Mouse (Mus musculus) embryonic stem cell, embryonic (primary cell): Measurements from ENCODE around the gene Otulin.

Experiments
- CTCF ChIA-PET, 4 experiments: fragments of 300-600 bp in 2 of 4; fragments of 350-600 bp in 2 of 4; sonication (Branson Sonifier 250); formaldehyde crosslinking; loops; one replicate each; lab custom pipeline; 2022; ENCODE audit warnings: inconsistent platforms in 2 of 4; lab: Charles Lee
- POLR2A ChIA-PET, 4 experiments: fragments of 300-600 bp in 2 of 4; fragments of 350-600 bp in 2 of 4; sonication (Branson Sonifier 250); formaldehyde crosslinking; loops; one replicate each; lab custom pipeline; 2022; ENCODE audit warnings: antibody characterized with exemption in 4 of 4, inconsistent platforms in 1 of 4; lab: Charles Lee

The Otulin gene

GRCm38 (mm10) chr15:27630601-27631383 is at the start of gene Otulin:
Gene Otulin (minus strand): TSS chr15:27630693.
- CTCF ChIA-PET, result interaction anchor here in 1 of 4 experiments (0.6 kb wide), 1 partner anchor 230 kb away, joined by 4 read pairs; no protein-coding TSS in a partner anchor

GRCm38 (mm10) chr15:27678511-27678910 is 48.0 kb upstream of the Otulin start:
- CTCF ChIA-PET, result no interaction called here
- POLR2A ChIA-PET, result interaction anchor here in 1 of 4 experiments (0.5 kb wide), 1 partner anchor 9 kb away, joined by 5 read pairs; no protein-coding TSS in a partner anchor

More at GRCm38 (mm10) chr15:27630601-27631383, at the start of gene Otulin:
- POLR2A ChIA-PET, result interaction anchor here in 2 of 4 experiments (1.0 to 1.4 kb wide), 3 partner anchors 12 to 36 kb away, joined by 3 to 4 read pairs (median 3); no protein-coding TSS in a partner anchor

GRCm38 (mm10) chr15:27677801-27678200 is 47.3 kb upstream of the Otulin start:
- ChIA-PET CTCF (interaction anchor here in 1 of 4 experiments (0.6 kb wide), 1 partner anchor 18 kb away, joined by 3 read pairs; no protein-coding TSS in a partner anchor), POLR2A (interaction anchor here in 1 of 4 experiments (0.5 kb wide), 1 partner anchor 10 kb away, joined by 5 read pairs; no protein-coding TSS in a partner anchor)

DNA sequence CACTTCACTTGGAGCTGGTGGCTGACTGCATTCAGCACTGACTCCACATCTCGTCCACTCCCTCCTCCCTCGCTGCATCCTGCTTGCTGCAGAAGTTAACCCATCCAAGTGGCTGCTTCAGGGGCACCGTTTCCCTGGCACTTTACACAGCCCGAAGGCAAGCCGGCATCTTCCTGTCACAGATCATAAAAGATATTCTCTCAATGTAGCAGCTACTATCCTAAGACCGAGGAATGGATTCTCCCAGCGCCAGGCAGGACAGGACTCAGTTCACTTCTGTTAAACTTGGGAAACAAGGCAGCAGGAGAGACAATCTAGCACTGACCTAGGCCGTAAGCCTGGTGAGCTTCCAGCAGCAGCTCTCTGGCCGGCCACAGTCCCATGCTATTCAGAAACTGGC is 45.7 kb upstream of the Otulin start:
- CTCF ChIA-PET, result no interaction called here

DNA sequence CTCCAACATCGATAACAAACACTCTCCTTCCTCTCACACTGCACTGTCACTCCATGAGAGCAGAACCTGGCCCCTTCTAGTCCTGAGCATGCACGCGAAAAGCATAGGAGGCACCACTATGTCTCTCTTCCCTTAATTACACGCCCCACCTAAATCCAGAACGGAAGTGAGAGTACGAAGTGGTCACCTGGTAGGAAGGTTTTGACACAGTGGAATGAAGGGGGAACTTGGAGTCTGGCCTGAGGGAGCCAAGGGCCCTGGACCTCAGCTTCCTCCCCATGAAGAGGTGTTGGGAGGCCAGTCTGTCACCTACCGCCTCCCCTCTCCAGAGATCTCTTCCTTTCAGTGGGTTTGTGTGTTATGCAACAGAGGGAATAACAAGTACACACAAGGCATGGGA is 44.6 kb upstream of the Otulin start:
- POLR2A ChIA-PET, result interaction anchor here in 1 of 4 experiments (0.6 kb wide), 1 partner anchor 22 kb away, joined by 3 read pairs; no protein-coding TSS in a partner anchor
- CTCF ChIA-PET, result interaction anchor here in 1 of 4 experiments (1.0 kb wide), 1 partner anchor 16 kb away, joined by 3 read pairs; no protein-coding TSS in a partner anchor

More for the DNA sequence above, 45.7 kb upstream of the Otulin start:
- POLR2A ChIA-PET, result interaction anchor here in 2 of 4 experiments (0.6 to 0.7 kb wide), 2 partner anchors 11 to 407 kb away, joined by 3 read pairs; no protein-coding TSS in a partner anchor

- POLR2A ChIA-PET, result no interaction called here
- CTCF ChIA-PET, result no interaction called here
Observed at GRCm38 (mm10) chr15:27674041-27674440, 43.5 kb upstream of the Otulin start.

- POLR2A ChIA-PET, result no interaction called here
- CTCF ChIA-PET, result interaction anchor here in 1 of 4 experiments (0.7 kb wide), 1 partner anchor 348 kb away, joined by 3 read pairs; no protein-coding TSS in a partner anchor
Observed at GRCm38 (mm10) chr15:27673151-27673550, 42.7 kb upstream of the Otulin start.

DNA sequence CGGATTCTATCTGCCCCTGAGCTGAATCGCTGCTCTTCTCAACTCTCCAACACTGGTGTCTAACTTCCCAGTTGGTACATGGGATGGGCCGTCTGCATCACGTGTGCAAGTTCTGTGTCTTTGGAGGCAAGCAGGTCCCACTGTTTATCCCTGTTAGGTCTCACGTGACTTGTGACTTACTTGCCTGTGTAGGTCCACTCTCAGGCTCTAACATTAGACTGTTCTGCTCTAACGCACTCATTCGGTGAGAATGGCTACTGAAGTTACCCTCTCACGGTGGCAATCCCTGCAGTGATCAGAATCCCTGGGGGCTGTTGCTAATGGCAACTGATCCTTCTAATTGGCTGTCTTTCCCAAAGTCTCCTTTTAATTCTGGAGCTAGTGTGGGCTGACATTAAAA is 41.8 kb upstream of the Otulin start:
- ChIA-PET POLR2A (no interaction called here), CTCF (interaction anchor here in 2 of 4 experiments (0.7 to 0.9 kb wide), 2 partner anchors 151 to 347 kb away, joined by 3 read pairs; no protein-coding TSS in a partner anchor)

DNA sequence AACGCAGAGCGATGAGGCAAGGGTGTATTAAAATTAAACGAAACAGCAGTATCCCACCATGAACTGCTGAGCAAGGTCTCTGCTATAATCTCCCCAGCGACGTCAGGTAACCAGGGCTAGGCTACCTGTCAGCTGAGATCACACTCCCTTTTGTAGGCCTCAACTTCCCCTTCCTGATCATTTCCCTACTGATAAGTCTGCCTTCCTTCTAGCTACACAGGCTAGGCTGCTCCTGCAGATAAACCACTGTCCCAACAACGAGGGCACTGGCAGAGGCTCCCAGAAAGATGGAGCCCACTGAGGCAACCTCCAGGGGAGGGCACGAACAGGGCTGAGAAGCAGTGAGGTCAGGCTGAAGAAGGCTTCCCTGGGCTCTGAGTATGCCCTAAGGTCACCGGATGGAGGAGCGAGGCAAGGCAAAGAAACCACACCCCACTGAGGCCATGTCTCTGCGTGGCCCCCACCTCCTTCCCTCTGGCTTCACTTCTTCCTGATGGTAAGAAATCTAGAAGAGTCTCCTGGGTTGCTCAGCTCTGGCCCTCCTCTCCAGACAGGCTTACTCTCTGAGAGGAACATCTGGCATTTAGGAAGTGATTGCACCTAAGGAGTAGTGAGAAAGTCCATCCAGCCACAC is 41.2 kb upstream of the Otulin start:
- ChIA-PET CTCF (interaction anchor here in 1 of 4 experiments (0.9 kb wide), 1 partner anchor 151 kb away, joined by 3 read pairs; no protein-coding TSS in a partner anchor), POLR2A (no interaction called here)

DNA sequence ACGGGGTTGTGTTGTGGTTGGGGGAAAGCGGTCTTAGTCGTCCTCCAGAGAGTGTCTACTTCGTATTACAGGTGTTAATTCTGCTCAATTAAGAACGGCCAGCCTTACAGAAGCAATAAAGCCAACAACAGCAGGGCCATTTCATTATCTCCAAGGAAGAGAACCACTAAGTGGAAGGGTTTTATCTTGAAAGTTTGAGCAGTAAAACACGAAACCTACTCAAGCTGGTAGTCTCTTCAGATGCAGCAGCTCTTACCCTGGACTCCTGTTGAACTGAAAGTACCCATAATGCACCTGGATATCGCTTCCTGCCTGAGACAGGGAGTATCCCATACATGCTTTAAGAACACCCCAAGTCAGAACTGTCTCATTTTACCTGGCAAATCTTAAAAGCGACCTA is 40.2 kb upstream of the Otulin start:
- ChIA-PET POLR2A (no interaction called here), CTCF (interaction anchor here in 1 of 4 experiments (0.6 kb wide), 1 partner anchor 481 kb away, joined by 4 read pairs; no protein-coding TSS in a partner anchor)

DNA sequence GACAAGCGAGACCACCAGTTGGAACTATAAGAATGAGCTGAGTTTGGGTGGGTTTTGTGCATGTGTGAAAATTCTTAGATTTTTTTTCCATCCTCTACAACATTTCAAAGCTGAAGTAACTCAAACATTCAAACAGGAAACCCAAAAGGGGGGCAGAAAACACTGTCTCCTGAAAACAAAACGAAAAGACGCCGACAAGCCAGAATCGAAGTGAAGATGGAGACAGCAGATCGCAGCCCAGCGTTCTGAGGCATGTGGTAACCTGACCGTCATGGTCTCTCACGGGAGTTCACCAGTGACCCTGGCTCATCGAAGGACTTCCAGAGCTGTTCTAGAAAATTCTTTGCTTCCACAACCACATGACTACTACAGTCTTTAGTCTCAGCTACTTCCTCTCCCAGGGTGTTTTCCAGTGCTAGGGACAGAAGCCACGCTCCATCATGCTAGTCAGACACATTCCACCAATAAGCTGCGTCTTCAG is 39.5 kb upstream of the Otulin start:
- POLR2A ChIA-PET, result no interaction called here
- CTCF ChIA-PET, result interaction anchor here in 3 of 4 experiments (0.6 to 1.2 kb wide), 4 partner anchors 10 to 481 kb away, joined by 3 to 4 read pairs (median 4); no protein-coding TSS in a partner anchor

GRCm38 (mm10) chr15:27669276-27669675 is 38.8 kb upstream of the Otulin start:
- ChIA-PET CTCF (interaction anchor here in 3 of 4 experiments (1.0 to 1.8 kb wide), 3 partner anchors 10 to 186 kb away, joined by 3 to 5 read pairs (median 4); no protein-coding TSS in a partner anchor), POLR2A (no interaction called here)

- ChIA-PET CTCF (interaction anchor here in 3 of 4 experiments (0.6 to 1.8 kb wide), 3 partner anchors 9 kb away, joined by 3 to 5 read pairs (median 4); no protein-coding TSS in a partner anchor), POLR2A (no interaction called here)
Observed at GRCm38 (mm10) chr15:27668557-27668956, 38.1 kb upstream of the Otulin start.

DNA sequence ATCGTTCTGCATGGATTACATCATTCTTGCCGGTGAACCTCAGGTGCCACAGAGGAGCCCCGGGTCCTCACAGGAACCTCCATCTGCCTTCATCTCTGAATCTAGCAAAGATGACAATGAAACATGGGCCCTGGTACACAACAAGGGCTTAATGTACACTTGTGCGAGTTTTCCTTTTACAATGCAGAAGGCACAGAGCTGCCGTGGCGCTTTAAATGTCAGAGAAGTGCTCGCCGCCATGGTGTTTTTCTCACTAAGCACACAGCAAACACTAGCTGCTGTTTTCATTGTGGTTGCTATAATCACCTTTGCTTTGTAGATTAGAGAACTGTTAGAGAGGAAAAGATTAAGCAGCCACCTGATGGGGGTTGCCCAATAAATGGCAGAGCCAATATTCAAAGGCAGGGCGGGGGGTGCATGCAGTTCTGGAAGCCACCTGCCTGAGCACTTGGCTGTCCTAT is 37.5 kb upstream of the Otulin start:
- ChIA-PET CTCF (interaction anchor here in 2 of 4 experiments (0.6 to 1.8 kb wide), 2 partner anchors 8 kb away, joined by 3 to 5 read pairs; no protein-coding TSS in a partner anchor), POLR2A (interaction anchor here in 1 of 4 experiments (0.8 kb wide), 1 partner anchor 14 kb away, joined by 7 read pairs; no protein-coding TSS in a partner anchor)

GRCm38 (mm10) chr15:27666911-27667539 is 36.5 kb upstream of the Otulin start:
- CTCF ChIA-PET, result interaction anchor here in 1 of 4 experiments (1.1 kb wide), 1 partner anchor 163 kb away, joined by 6 read pairs; no protein-coding TSS in a partner anchor

DNA sequence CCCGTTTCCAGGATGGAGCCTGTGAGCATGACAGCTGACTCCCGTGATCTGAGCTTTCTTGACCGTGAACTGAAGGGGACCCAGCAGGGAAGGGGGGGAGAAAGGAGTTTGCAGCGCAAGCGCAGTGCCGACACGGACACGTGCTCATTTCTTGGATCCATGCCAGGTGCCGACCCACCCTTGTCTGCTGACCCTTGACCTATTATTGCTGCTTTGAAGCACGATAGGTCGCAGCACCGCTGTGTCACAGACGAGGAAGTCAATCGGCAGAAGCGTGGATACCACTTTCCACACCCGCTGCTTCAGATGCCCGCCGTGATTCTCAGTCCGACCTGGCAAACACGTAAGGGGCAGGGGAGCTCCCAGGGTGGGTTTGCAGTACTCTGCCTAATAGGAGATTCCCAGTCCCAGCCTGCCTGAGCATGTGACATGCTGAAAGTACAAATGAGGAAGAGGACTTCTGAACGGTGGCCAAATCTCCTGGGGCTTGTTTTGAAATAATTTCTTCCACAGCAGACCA is 35.0 kb upstream of the Otulin start:
- ChIA-PET POLR2A (interaction anchor here in 1 of 4 experiments (0.9 kb wide), 1 partner anchor 11 kb away, joined by 3 read pairs; no protein-coding TSS in a partner anchor), CTCF (no interaction called here)

More at GRCm38 (mm10) chr15:27666911-27667539, 36.5 kb upstream of the Otulin start:
- POLR2A ChIA-PET, result interaction anchor here in 1 of 4 experiments (0.8 kb wide), 1 partner anchor 15 kb away, joined by 7 read pairs; no protein-coding TSS in a partner anchor

DNA sequence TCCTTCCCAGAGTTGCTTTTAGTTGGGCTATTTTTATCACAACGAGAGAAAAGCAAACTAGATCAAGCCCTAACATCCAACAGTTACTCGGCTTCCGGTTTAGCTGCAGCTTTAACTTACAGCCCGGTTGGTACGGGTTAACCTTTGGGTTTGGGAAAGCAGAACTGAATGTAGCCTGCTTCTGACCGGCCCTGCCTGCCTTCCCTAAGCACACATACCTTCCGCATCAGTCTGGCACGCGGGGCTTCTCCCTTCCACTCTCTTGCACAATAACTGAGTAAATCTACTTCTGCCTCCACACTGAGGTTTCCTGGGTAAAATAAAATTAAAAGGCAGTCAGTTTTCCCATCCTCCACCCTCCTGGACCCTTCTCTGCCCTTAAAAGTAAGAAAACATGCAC is 33.6 kb upstream of the Otulin start:
- ChIA-PET CTCF (interaction anchor here in 1 of 4 experiments (0.5 kb wide), 1 partner anchor 46 kb away, joined by 3 read pairs; no protein-coding TSS in a partner anchor), POLR2A (no interaction called here)
